Mouse (Mus musculus): ENCODE data around the gene Hsdl2. TPM values are rescaled to one million over a fixed set of nuclear protein-coding genes. Genes with fewer than 3 reads are reported as not detected.

Gene Hsdl2
- polyA plus RNA-seq, 2 experiments: 16.1 to 19.6 TPM

DNA sequence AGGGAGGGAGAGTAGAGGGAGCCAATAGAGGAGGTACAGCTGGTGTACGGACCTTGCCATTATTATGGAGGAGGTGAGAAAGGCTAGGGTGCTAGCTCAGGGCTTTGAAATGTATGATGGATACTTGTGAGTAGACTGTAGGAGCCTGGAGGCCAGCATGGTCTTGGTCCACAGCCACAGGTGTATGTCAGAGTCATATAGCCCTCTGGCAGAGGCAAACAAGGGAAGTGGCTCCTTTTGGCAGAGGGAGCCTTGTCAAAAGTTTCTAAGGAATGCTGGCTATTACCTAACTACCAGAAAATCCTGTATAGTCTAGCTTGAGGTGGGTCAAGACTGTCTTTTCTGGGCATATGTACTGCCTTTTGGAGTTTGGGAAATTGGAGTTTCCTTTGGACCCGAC is 59.4 kb downstream of the Hsdl2 start:
- no peak for TF ChIP-seq POLR2A (IDR thresholded peaks at IDR 0.05; ENCODE audit: borderline replicate concordance, extremely low read depth, insufficient read depth, insufficient read length)
- no peak overlapping the region for H3K4me3 ChIP-seq (replicated peaks; ENCODE audit: low read length)
- no peak for ATAC-seq (ENCODE audit: low FRiP score, low read depth)
- no peaks in the 10 kb centered on the region for H3K9me3 ChIP-seq (ENCODE audit: control insufficient read depth, low read length)
- H3K4me2 ChIP-seq (replicated peaks; ENCODE audit: low read depth, low read length, severe bottlenecking): no peak overlapping the region
- H3K27ac ChIP-seq (replicated peaks; ENCODE audit: low read depth, low read length): no peak overlapping the region
- H3K27me3 ChIP-seq (ENCODE audit: control insufficient read depth, insufficient read depth, low read length): no peaks in the 10 kb centered on the region
- DNase-seq (ENCODE audit: low spot score): no peak
- no peak overlapping the region for H3K9ac ChIP-seq (ENCODE audit: low read depth, low read length, severe bottlenecking)
- 81% methylated on average over 2 of the region's 2 CpGs for WGBS
- no peaks in the 10 kb centered on the region for H3K4me1 ChIP-seq (ENCODE audit: control insufficient read depth, insufficient read depth, low read length)
- H3K36me3 ChIP-seq (ENCODE audit: control insufficient read depth, insufficient read depth, low read length): no peaks in the 10 kb centered on the region

DNA sequence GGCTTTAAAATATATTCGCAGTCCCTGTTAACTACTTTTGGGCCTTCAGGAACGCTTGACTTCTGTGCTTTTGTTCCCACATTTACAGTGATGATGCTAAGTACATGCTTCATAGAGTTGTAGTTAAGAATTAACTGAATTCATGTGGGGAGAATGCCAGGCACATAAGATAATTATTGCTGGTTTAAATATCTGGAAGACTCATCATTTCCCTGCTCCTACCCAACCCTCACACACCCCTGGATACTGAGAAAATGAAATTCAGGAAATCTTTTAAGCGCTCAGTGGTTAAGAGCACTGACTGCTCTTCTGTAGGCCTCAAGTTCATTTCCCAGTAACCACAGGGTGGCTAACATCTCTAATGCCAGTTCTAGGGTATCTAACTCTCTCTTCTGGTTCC is 60.7 kb downstream of the Hsdl2 start:
- 73% methylated on average over 3 of the region's 3 CpGs for WGBS

DNA sequence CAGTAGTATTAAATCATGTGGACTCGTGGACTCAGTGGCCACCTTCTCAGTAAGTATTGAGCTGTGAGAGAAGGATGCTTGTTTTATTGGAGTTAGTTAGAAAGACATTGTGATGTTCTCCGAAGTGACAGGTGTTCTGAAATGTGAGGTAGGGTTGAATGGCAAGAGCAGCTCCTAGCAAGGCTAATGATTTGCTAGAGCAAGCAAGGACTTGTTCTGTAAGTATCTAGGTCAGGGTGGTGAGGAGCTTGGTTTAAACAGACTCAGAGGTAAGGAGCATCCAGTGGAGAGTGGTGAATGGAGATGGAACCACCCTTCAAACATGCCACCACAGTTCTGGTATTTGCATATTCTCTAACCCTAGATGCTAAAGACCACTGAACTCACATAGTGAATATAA is 61.3 kb downstream of the Hsdl2 start:
- H3K9ac ChIP-seq (ENCODE audit: low read depth, low read length, severe bottlenecking): no peak overlapping the region
- no peaks in the 10 kb centered on the region for H3K27me3 ChIP-seq (ENCODE audit: control insufficient read depth, insufficient read depth, low read length)
- no peak overlapping the region for H3K4me2 ChIP-seq (replicated peaks; ENCODE audit: low read depth, low read length, severe bottlenecking)
- H3K4me3 ChIP-seq (replicated peaks; ENCODE audit: low read length): no peak overlapping the region
- 68% methylated on average over 2 of the region's 2 CpGs for WGBS
- no peak for ATAC-seq (ENCODE audit: low FRiP score, low read depth)
- no peak for DNase-seq (ENCODE audit: low spot score)
- no peaks in the 10 kb centered on the region for H3K4me1 ChIP-seq (ENCODE audit: control insufficient read depth, insufficient read depth, low read length)
- H3K36me3 ChIP-seq (ENCODE audit: control insufficient read depth, insufficient read depth, low read length): no peaks in the 10 kb centered on the region
- no peak overlapping the region for H3K27ac ChIP-seq (replicated peaks; ENCODE audit: low read depth, low read length)
- H3K9me3 ChIP-seq (ENCODE audit: control insufficient read depth, low read length): no peaks in the 10 kb centered on the region
- TF ChIP-seq POLR2A (IDR thresholded peaks at IDR 0.05; ENCODE audit: borderline replicate concordance, extremely low read depth, insufficient read depth, insufficient read length): no peak

More for the DNA sequence above, 60.7 kb downstream of the Hsdl2 start:
- no peak for DNase-seq (ENCODE audit: low spot score)
- no peak overlapping the region for H3K4me3 ChIP-seq (replicated peaks; ENCODE audit: low read length)
- no peak overlapping the region for H3K27ac ChIP-seq (replicated peaks; ENCODE audit: low read depth, low read length)
- TF ChIP-seq POLR2A (IDR thresholded peaks at IDR 0.05; ENCODE audit: borderline replicate concordance, extremely low read depth, insufficient read depth, insufficient read length): no peak
- H3K4me2 ChIP-seq (replicated peaks; ENCODE audit: low read depth, low read length, severe bottlenecking): no peak overlapping the region
- H3K27me3 ChIP-seq (ENCODE audit: control insufficient read depth, insufficient read depth, low read length): no peaks in the 10 kb centered on the region
- no peaks in the 10 kb centered on the region for H3K9me3 ChIP-seq (ENCODE audit: control insufficient read depth, low read length)
- H3K4me1 ChIP-seq (ENCODE audit: control insufficient read depth, insufficient read depth, low read length): no peaks in the 10 kb centered on the region
- H3K9ac ChIP-seq (ENCODE audit: low read depth, low read length, severe bottlenecking): no peak overlapping the region
- no peaks in the 10 kb centered on the region for H3K36me3 ChIP-seq (ENCODE audit: control insufficient read depth, insufficient read depth, low read length)
- no peak for ATAC-seq (ENCODE audit: low FRiP score, low read depth)

DNA sequence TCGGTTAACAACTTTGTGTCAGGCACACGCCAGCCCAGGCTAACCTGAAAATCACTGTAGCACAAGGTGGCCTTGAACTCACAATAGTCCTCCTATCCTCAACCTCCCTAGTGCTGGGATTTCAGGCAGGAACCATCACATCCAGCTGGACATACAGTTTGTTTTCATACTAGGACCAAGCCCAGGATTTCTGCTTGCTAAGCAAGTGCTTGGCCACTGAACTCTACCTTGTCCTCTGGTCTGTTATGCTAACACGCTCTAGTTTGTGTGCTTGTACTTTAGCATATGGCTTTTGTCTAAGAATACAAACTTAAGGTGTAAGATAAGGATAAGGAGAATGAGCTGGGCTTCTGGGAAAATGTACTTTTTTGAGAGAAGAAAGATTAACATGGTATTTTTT is 63.1 kb downstream of the Hsdl2 start:
- Histone ChIP-seq H3K27me3 (ENCODE audit: control insufficient read depth, insufficient read depth, low read length) (no peaks in the 10 kb centered on the region), H3K4me3 (replicated peaks; ENCODE audit: low read length) (no peak overlapping the region), H3K36me3 (ENCODE audit: control insufficient read depth, insufficient read depth, low read length) (no peaks in the 10 kb centered on the region), H3K9ac (ENCODE audit: low read depth, low read length, severe bottlenecking) (no peak overlapping the region), H3K9me3 (ENCODE audit: control insufficient read depth, low read length) (no peaks in the 10 kb centered on the region), H3K27ac (replicated peaks; ENCODE audit: low read depth, low read length) (no peak overlapping the region), H3K4me2 (replicated peaks; ENCODE audit: low read depth, low read length, severe bottlenecking) (no peak overlapping the region), H3K4me1 (ENCODE audit: control insufficient read depth, insufficient read depth, low read length) (no peaks in the 10 kb centered on the region)
- DNase-seq (ENCODE audit: low spot score) (no peak), ATAC-seq (ENCODE audit: low FRiP score, low read depth) (no peak)
- no peak for TF ChIP-seq POLR2A (IDR thresholded peaks at IDR 0.05; ENCODE audit: borderline replicate concordance, extremely low read depth, insufficient read depth, insufficient read length)
- WGBS: 76% methylated on average over 3 of the region's 3 CpGs

DNA sequence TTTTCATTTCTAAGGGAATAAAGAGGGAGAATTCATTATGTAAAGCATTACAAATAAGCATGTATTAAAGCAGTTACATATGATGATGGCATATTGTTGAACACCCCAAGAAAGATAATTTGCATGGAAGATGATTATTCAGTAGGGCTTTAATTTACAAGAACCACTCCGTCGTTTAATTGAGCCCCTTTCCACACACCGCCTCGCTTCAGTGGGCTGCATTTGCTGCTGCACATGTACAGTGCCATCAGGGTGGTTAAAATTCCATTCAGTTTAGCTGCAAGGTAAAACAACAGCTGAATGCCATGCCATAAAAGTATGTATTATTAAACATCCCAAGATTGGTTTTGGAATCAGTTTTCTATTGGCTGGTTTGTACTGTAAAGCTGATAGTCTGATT is 63.6 kb downstream of the Hsdl2 start:
- H3K27ac ChIP-seq (replicated peaks; ENCODE audit: low read depth, low read length): no peak overlapping the region
- no peak for TF ChIP-seq POLR2A (IDR thresholded peaks at IDR 0.05; ENCODE audit: borderline replicate concordance, extremely low read depth, insufficient read depth, insufficient read length)
- H3K27me3 ChIP-seq (ENCODE audit: control insufficient read depth, insufficient read depth, low read length): no peaks in the 10 kb centered on the region
- no peaks in the 10 kb centered on the region for H3K4me1 ChIP-seq (ENCODE audit: control insufficient read depth, insufficient read depth, low read length)
- H3K9ac ChIP-seq (ENCODE audit: low read depth, low read length, severe bottlenecking): no peak overlapping the region
- ATAC-seq (ENCODE audit: low FRiP score, low read depth) (no peak), DNase-seq (ENCODE audit: low spot score) (no peak)
- no peak overlapping the region for H3K4me3 ChIP-seq (replicated peaks; ENCODE audit: low read length)
- no peaks in the 10 kb centered on the region for H3K36me3 ChIP-seq (ENCODE audit: control insufficient read depth, insufficient read depth, low read length)
- H3K9me3 ChIP-seq (ENCODE audit: control insufficient read depth, low read length): no peaks in the 10 kb centered on the region
- H3K4me2 ChIP-seq (replicated peaks; ENCODE audit: low read depth, low read length, severe bottlenecking): no peak overlapping the region
- WGBS: 60% methylated on average over 4 of the region's 4 CpGs

DNA sequence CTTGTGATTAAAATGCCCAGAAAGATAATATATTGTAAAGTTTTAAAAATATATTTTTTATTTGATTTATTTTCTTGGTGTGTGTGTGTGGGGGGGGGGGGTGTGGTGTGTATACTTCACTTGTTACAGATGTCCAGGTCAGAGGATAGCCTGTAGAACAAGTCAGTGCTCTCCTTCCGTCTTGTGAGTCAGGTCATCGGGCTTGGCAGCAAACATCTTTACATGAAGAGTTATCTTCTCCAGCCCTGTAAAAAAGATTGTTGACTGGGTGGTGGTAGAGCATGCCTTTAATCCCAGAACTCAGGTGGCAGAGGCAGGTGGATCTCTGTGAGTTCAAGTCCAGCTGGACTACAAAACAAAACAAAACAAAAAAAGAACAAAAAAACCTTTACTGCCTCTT is 64.2 kb downstream of the Hsdl2 start:
- ATAC-seq (ENCODE audit: low FRiP score, low read depth) (no peak), DNase-seq (ENCODE audit: low spot score) (no peak)
- Histone ChIP-seq H3K36me3 (ENCODE audit: control insufficient read depth, insufficient read depth, low read length) (no peaks in the 10 kb centered on the region), H3K9ac (ENCODE audit: low read depth, low read length, severe bottlenecking) (no peak overlapping the region), H3K27ac (replicated peaks; ENCODE audit: low read depth, low read length) (no peak overlapping the region), H3K4me1 (ENCODE audit: control insufficient read depth, insufficient read depth, low read length) (no peaks in the 10 kb centered on the region), H3K9me3 (ENCODE audit: control insufficient read depth, low read length) (no peaks in the 10 kb centered on the region), H3K4me2 (replicated peaks; ENCODE audit: low read depth, low read length, severe bottlenecking) (no peak overlapping the region), H3K4me3 (replicated peaks; ENCODE audit: low read length) (no peak overlapping the region), H3K27me3 (ENCODE audit: control insufficient read depth, insufficient read depth, low read length) (no peaks in the 10 kb centered on the region)
- TF ChIP-seq POLR2A (IDR thresholded peaks at IDR 0.05; ENCODE audit: borderline replicate concordance, extremely low read depth, insufficient read depth, insufficient read length): no peak
- 88% methylated on average over 2 of the region's 2 CpGs for WGBS

All from limb, embryonic 14.5 days (tissue).